Mouse (Mus musculus): ENCODE results near the gene Gm48551.

Gene Gm48551

DNA sequence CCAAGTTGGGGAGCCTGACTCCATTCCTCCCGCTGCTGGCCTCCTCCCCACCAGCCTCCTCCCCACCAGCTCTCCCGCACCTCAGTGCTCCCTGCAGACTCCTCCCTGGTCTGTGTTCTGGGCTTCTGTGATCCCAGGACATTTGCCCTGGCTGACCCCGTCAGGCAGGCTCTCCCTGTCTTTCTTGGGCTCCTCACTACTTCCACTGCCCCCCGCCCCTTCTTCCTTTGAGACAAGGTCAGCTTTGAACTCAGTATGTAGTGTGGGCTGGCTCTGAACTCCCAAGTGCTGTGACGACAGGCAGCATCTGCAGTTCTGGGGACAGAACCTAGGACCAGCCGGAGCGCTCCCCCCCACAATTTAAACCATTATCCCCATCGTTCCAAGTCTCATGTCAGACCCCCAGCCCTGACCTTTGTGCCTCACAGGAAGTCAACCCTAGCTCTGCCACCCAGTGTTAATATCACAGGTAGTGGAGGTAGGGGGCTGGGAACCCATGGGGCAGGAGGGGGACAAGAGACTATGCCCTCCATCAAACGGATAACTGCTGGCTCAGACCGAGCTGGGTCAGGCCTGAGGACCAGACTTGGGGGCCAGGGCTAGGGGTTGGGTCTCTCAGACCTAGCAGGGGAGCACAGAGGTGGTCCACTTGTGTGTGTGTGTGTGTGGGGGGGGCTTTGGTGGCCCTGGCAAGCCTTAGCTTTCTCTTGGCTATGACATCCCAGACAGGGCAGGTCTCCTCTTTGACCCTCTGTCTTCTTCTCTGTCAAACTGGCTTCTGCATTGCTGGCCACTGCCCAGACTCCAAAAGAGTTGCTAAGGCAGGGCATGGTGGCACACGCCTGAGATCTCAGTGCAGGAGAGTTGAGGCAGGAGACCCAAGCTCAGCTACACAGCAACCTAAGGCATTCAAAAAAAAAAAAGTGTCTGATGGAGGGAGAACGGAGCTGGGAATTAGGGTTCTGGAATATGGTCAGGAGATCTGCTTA is 33.3 kb downstream of the Gm48551 start:
- in situ Hi-C loops (cut with MboI, MseI): no loop called here

- in situ Hi-C loops (cut with MboI, MseI): no loop called here
These were observed 34.2 kb downstream of the Gm48551 start for GRCm38 (mm10) chr10:81418216-81419070.

DNA sequence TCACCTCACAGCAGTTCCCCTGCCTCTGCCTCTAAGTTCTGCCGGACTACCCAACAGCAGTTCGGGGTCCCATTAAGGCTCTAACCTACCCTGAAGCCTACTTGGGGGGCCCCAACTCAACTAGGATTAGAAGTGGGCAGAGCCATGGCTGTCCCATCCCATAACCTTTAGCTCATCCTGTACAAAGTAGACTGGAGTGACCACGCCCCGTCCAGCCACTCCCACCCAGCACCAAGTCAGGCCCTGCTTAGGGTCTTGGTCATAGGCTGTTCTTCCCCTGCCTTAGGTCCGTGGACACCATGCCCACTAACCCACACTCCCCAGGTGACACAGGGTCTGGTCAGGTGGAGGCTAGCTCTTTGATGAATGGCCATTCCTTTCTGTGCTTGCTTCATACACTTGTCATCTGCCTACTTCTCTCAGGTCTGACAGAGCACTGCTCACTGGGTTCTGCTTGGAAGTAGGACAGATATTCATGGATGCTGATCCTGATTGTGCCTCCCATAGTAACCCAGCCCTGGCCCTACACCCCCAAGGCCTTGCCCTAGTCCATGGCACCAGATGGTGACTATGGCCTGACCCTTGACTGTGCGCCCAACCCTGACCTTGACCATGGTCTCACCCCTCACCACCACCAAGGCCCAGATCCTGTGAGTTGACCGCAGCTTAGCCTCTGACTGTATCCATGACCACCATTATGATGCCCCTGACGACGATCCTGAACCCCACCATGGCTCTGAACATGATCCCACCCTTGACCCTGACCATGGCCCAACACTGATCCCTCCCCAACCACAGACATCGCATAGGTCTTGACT is 35.1 kb downstream of the Gm48551 start:
- in situ Hi-C loops (cut with MboI, MseI): no loop called here

DNA sequence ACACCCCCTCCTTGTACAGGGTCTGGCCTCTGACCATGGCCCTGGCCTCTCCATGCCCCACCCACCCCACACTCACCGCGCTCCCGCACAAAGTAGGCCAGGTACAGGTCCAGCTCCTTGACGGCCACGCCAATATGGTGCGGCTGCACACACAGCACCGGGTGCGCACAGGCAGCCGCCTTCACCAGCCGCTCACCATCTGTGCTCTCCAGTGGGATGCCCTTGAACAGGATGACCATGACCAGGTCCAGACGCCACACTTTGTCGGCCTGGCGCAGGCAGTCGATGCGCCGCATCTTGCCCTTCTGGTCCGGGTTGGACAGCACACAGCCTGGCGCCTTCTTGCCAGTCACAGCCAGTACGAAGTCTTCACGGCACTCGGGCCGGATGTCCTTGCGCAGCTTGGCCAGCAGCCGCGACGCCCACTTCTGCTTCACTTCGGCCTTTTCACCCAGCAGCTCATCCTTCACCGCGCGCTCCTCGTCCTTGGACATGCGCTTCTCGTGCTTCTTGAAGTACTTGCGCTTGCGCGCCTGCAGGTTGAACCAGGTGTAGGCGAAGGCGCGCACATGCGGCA is 36.0 kb downstream of the Gm48551 start:
- in situ Hi-C loops (cut with MboI, MseI): loop anchor here (10.0 kb wide), 1 partner anchor 1675 kb away; no protein-coding TSS in a partner anchor

GRCm38 (mm10) chr10:81421041-81421796 is 37.0 kb downstream of the Gm48551 start:
- in situ Hi-C loops (cut with MboI, MseI): loop anchor here (10.0 kb wide), 1 partner anchor 1674 kb away; no protein-coding TSS in a partner anchor

- in situ Hi-C loops (cut with MboI, MseI): loop anchor here (10.0 kb wide), 1 partner anchor 1673 kb away; no protein-coding TSS in a partner anchor
These were observed 37.5 kb downstream of the Gm48551 start for GRCm38 (mm10) chr10:81421797-81422100.

GRCm38 (mm10) chr10:81422191-81422590 is 37.9 kb downstream of the Gm48551 start:
- in situ Hi-C loops (cut with MboI, MseI): loop anchor here (10.0 kb wide), 1 partner anchor 1673 kb away; no protein-coding TSS in a partner anchor

GRCm38 (mm10) chr10:81422661-81423217 is 38.5 kb downstream of the Gm48551 start:
- in situ Hi-C loops (cut with MboI, MseI): loop anchor here (10.0 kb wide), 1 partner anchor 1672 kb away; no protein-coding TSS in a partner anchor

GRCm38 (mm10) chr10:81423476-81424245 is 39.4 kb downstream of the Gm48551 start:
- in situ Hi-C loops (cut with MboI, MseI): loop anchor here (10.0 kb wide), 1 partner anchor 1671 kb away; no protein-coding TSS in a partner anchor

- in situ Hi-C loops (cut with MboI, MseI): loop anchor here (10.0 kb wide), 1 partner anchor 1670 kb away; no protein-coding TSS in a partner anchor
These were observed 40.2 kb downstream of the Gm48551 start for GRCm38 (mm10) chr10:81424246-81425051.

DNA sequence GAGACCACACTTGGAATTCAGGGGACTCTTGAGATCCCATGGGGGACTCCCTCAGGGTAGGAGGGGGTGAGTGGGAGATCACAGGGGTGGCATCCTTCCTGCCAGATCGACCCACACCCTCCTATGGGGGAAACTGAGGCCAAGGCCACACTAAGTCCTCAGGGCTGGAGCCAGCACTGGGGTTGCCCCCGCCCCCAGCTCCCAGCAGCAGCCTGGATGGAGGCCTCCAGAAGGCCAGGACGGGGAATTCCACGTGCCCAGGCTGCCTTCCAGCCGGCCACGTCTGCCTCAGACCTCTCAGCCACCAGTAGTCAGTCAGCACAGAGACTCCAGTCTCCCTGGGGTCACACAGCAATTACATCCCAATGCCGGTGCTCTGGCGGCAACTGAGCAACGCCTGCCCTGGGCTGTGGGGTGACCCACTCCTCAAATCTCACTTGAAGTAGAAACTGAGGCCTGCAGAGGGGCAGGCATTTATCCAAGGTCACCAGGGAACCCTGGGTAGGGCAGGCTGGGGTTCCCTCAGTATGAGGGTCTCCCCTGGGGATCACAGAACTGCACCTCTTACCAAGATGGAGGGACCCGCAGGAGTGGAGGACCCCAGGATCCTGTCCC is 41.1 kb downstream of the Gm48551 start:
- in situ Hi-C loops (cut with MboI, MseI): loop anchor here (10.0 kb wide), 1 partner anchor 1669 kb away; no protein-coding TSS in a partner anchor

DNA sequence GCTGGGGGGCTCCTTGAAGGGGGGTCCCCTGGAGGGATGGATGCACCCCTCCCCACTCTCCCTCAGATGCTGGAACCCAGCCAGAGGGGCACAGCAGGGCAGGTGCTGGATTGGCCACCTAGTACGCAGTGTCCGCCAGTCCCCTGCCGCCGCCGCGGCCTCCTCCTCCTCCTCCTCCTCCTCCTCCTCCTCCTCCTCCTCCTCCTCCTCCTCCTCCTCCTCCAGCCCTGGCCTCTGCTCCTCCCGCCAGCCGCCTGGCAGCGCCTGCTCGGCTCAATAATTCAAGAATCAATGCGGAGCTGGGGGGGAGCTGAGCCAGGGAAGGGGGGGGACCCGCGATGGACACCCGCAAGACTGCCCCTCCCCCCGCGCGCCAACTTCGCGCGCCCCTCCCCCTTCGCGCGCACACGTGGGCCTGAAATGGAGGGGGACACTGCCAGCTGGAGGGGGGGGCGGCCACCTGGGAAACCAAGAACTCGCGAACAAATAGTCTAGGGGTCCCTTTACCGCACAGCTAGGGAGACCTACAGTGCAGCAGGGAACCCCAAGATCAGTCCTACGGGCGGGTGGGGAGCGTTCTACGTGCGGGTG is 41.9 kb downstream of the Gm48551 start:
- in situ Hi-C loops (cut with MboI, MseI): loop anchor here (10.0 kb wide), 1 partner anchor 1669 kb away; no protein-coding TSS in a partner anchor

GRCm38 (mm10) chr10:81426897-81427296 is 42.6 kb downstream of the Gm48551 start:
- in situ Hi-C loops (cut with MboI, MseI): loop anchor here (10.0 kb wide), 1 partner anchor 1668 kb away; no protein-coding TSS in a partner anchor

GRCm38 (mm10) chr10:81427327-81427726 is 43.1 kb downstream of the Gm48551 start:
- in situ Hi-C loops (cut with MboI, MseI): loop anchor here (10.0 kb wide), 1 partner anchor 1667 kb away; no protein-coding TSS in a partner anchor

DNA sequence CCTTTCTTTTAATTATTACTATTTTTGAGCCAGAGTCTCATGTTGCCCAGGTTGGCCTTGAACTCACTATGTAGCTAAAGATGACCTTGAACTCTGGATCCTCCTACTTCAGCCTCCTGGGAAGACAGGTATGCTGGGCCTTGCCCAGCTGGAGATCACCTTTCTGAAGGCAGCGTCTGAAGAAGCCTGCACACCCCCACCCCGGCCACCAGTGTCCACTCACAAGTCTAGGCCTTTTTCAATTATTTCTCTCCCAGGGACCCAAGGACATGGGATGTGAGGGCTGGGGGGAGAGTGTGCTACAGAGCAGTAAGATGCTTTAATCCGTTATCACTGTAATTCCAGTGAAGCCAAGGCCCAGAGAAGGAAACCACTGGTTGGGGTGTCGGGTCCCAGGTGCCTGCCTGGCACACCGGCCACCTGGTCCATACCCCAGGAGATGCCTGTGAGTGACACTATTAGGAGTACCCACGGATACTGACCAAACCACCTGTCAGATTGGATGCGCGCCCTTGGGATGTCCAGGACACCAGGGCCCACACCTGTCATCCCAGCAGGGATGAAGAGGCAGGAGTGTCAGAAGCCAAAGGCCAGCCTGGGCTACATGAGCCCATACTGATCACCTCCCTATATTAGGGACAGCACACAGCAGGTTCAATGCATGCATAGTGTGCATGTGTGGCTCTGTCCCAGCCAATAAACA is 43.7 kb downstream of the Gm48551 start:
- in situ Hi-C loops (cut with MboI, MseI): loop anchor here (10.0 kb wide), 1 partner anchor 1667 kb away; no protein-coding TSS in a partner anchor

- in situ Hi-C loops (cut with MboI, MseI): loop anchor here (10.0 kb wide), 1 partner anchor 1666 kb away; no protein-coding TSS in a partner anchor
These were observed 44.2 kb downstream of the Gm48551 start for GRCm38 (mm10) chr10:81428507-81428870.
